Mouse (Mus musculus) adrenal gland, adult (tissue): ENCODE results near the gene Ppp1r12b.

Experiments used
- DNase-seq, 2 experiments: peaks; one replicate each; pipeline ENCODE4 v3.0.0; 2022 to 2023; ENCODE audit warnings: low spot score in 1 of 2; ENCODE audit not compliant: inconsistent age in 2 of 2

The Ppp1r12b gene

GRCm38 (mm10) chr1:134803286-134804117, 152.2 kb downstream of the Ppp1r12b start:
- DNase-seq, result peak; percentile 80 to 94

GRCm38 (mm10) chr1:134801758-134802157, 154.0 kb downstream of the Ppp1r12b start:
- DNase-seq, result no peak

GRCm38 (mm10) chr1:134796536-134796935, 159.2 kb downstream of the Ppp1r12b start:
- no peak for DNase-seq

GRCm38 (mm10) chr1:134796076-134796475, 159.7 kb downstream of the Ppp1r12b start:
- no peak for DNase-seq

GRCm38 (mm10) chr1:134791456-134791855, 164.3 kb downstream of the Ppp1r12b start:
- DNase-seq, result no peak

GRCm38 (mm10) chr1:134790716-134791439, 164.9 kb downstream of the Ppp1r12b start:
- DNase-seq, result no peak

- DNase-seq, result no peak
These were observed 167.6 kb downstream of the Ppp1r12b start for GRCm38 (mm10) chr1:134788096-134788495.

- no peak for DNase-seq
These were observed 170.8 kb downstream of the Ppp1r12b start for GRCm38 (mm10) chr1:134784911-134785310.

GRCm38 (mm10) chr1:134784481-134784880, 171.3 kb downstream of the Ppp1r12b start:
- no peak for DNase-seq

GRCm38 (mm10) chr1:134783958-134784357, 171.8 kb downstream of the Ppp1r12b start:
- no peak for DNase-seq

GRCm38 (mm10) chr1:134782797-134783196, 172.9 kb downstream of the Ppp1r12b start:
- DNase-seq, result peak; percentile 48 to 63

GRCm38 (mm10) chr1:134777936-134778548, 177.7 kb downstream of the Ppp1r12b start:
- DNase-seq, result no peak

- DNase-seq, result peak in 1 of 2 experiments; percentile 72
These were observed 178.4 kb downstream of the Ppp1r12b start for GRCm38 (mm10) chr1:134777201-134777885.

- no peak for DNase-seq
These were observed 180.1 kb downstream of the Ppp1r12b start for GRCm38 (mm10) chr1:134775631-134776030.

GRCm38 (mm10) chr1:134774728-134775287, 180.9 kb downstream of the Ppp1r12b start:
- peak in 1 of 2 experiments; percentile 75 for DNase-seq

GRCm38 (mm10) chr1:134774247-134774646, 181.5 kb downstream of the Ppp1r12b start:
- DNase-seq, result peak in 1 of 2 experiments; percentile 69

- peak; percentile 62 to 68 for DNase-seq
These were observed 182.5 kb downstream of the Ppp1r12b start for GRCm38 (mm10) chr1:134773256-134773655.

- DNase-seq, result peak in 1 of 2 experiments; percentile 37
These were observed 182.9 kb downstream of the Ppp1r12b start for GRCm38 (mm10) chr1:134772821-134773220.

GRCm38 (mm10) chr1:134771999-134772398, 183.7 kb downstream of the Ppp1r12b start:
- no peak for DNase-seq

- DNase-seq, result peak in 1 of 2 experiments; percentile 59
These were observed 184.4 kb downstream of the Ppp1r12b start for GRCm38 (mm10) chr1:134771353-134771752.

GRCm38 (mm10) chr1:134770312-134770711, 185.4 kb downstream of the Ppp1r12b start:
- DNase-seq, result no peak
